27 mouse cellular contexts compared by ENCODE assay signal in genomic region chr15:98843595-98844223, GRCm38 (mm10). TPM values are rescaled to one million over a fixed set of nuclear protein-coding genes. Genes with fewer than 3 reads are reported as not detected.
"Had no signal": no experiment of that assay in that cellular context is flagged by ENCODE, and none has a peak within 500 bp of the region (broad histone marks: within the 10 kb centered on the region; RNA-seq: fewer than 3 reads in every experiment).

No protein-coding gene starts in this region.

- H3K27ac ChIP-seq: lung, embryonic 15.5 days; macrophage; midbrain, embryonic 10.5 days; neural tube, embryonic 13.5 days; neural tube, embryonic 15.5 days had no signal

- H3K9ac ChIP-seq: lung, embryonic 15.5 days; neural tube, embryonic 13.5 days; neural tube, embryonic 15.5 days had no signal

- DNase-seq: lung, adult 2 months; lung, postnatal 14 days; lung, postnatal 36 days; midbrain, embryonic 14.5 days; retina, postnatal 1 day; right cerebral cortex, adult 18-20 months; right cerebral cortex, postnatal 25 days; right cerebral cortex, postnatal 4 days; spleen, adult 18-20 months; thymus, adult 18-20 months; thymus, postnatal 14 days had no signal

- H3K27me3 ChIP-seq: lung, embryonic 15.5 days; megakaryocyte, embryonic 14.5 days; neural tube, embryonic 13.5 days; neural tube, embryonic 15.5 days had no signal

- H3K9me3 ChIP-seq: lung, embryonic 15.5 days; megakaryocyte, embryonic 14.5 days; midbrain, embryonic 10.5 days; neural tube, embryonic 13.5 days; neural tube, embryonic 15.5 days had no signal

- H3K4me1 ChIP-seq: lung, embryonic 15.5 days; midbrain, embryonic 10.5 days; neural tube, embryonic 13.5 days; neural tube, embryonic 15.5 days had no signal

- ATAC-seq: lung, postnatal 0 days; midbrain, embryonic 16.5 days had no signal

- H3K4me2 ChIP-seq: lung, embryonic 15.5 days; neural tube, embryonic 13.5 days; neural tube, embryonic 15.5 days had no signal

- H3K4me3 ChIP-seq: lung, embryonic 15.5 days; megakaryocyte, embryonic 14.5 days; midbrain, embryonic 10.5 days; myocyte; neural tube, embryonic 13.5 days; neural tube, embryonic 15.5 days had no signal

RNA-seq across cellular contexts. Expression of gene Ddn, which starts 34.4 kb away (rescaled TPM):
- total RNA-seq: liver, adult 2 months had no signal
- polyA plus RNA-seq: liver, adult 2 months; liver, embryonic 16.5 days; macrophage; small intestine, adult 2 months; stomach, embryonic 14.5 days; stomach, embryonic 16.5 days had no signal

RNA-seq across cellular contexts. Expression of gene Wnt1, which starts 54.1 kb away (rescaled TPM):
- total RNA-seq: liver, adult 2 months; megakaryocyte progenitor cell, adult 5-6 weeks had no signal
- polyA plus RNA-seq: liver, adult 2 months; liver, embryonic 16.5 days; lung, adult 2 months; lung, embryonic 15.5 days; lung, postnatal 0 days; macrophage; small intestine, adult 2 months; stomach, embryonic 14.5 days; stomach, embryonic 16.5 days; thymus, postnatal 0 days had no signal
